Mouse (Mus musculus) lung, adult 2 months (tissue): ENCODE results near the gene Lrrc55. TPM values are rescaled to one million over a fixed set of nuclear protein-coding genes. Genes with fewer than 3 reads are reported as not detected.

Experiments used
- DNase-seq: peaks from one replicate; pipeline ENCODE4 v3.0.0; 2022
- H3K4me1 ChIP-seq: fragments of 200-500 bp; 2 replicates; pipeline ENCODE4 v1.6.1; 2011; ENCODE audit warnings: low read length; ENCODE audit not compliant: control insufficient read depth, insufficient read depth
- H3K4me3 ChIP-seq: fragments of 200-500 bp; replicated peaks from 2 replicates; pipeline ENCODE3; 2011; ENCODE audit warnings: low read depth, mild to moderate bottlenecking, control low read depth, low read length; ENCODE audit errors: extremely low read depth
- CTCF ChIP-seq: fragments of 200-500 bp; IDR thresholded peaks from 2 replicates; pipeline ENCODE4 v1.5.1; 2011; ENCODE audit warnings: mild to moderate bottlenecking, low read length, control low read depth; ENCODE audit not compliant: insufficient read depth
- POLR2A ChIP-seq: fragments of 200-500 bp; IDR thresholded peaks from 2 replicates; pipeline ENCODE4 v1.6.1; 2011; ENCODE audit warnings: low read depth, mild to moderate bottlenecking, control low read depth, low read length, borderline replicate concordance; ENCODE audit errors: extremely low read depth
- WGBS: fragments of 180-500 bp; shearing (Covaris S2); methylation state at CpG from one replicate; pipeline ENCODE4 v1.1.7; 2018; 5-methylcytosine and 5-hydroxymethylcytosine counted together
- polyA plus RNA-seq: library from polyadenylated mRNA; depleted of rRNA; stranded (reverse); fragments of >200 nt; gene quantifications from 2 replicates; pipeline ENCODE4 v1.2.3, GENCODE M21; 2012

Lrrc55 gene
- polyA plus RNA-seq, 1 experiment = 0.21 TPM

DNA sequence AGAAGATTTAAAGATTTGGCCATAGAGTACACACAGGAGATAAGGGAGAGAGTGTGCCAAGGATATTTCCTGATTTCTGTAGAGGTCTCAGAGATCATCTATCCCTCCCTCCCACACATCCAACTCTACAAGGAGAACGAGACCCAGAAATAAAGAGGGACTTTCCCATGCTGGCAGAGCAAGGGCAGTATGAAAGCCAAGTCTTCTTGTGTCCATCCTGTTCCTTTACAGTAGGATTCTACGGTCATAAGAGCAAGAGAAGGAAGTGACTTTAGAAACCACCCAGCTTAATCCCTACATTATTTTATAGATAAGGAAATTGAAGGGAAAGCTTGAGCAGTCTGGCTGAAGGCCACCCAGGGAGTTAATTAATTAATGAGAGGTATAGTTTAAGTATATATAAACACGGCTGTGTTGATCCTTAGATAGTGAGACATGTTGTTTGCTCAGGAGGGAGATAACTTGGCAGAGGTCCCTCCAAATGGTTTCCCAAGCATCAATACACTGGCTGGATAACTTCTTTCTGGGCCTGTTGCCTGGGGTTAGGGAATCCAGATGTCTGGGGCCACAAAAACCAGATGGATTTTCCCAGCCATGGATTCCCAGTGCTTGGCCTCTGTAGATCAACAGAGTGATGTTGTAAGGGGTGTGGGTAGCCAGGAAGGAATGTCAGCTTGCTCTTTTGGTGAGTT is 24.8 kb downstream of the Lrrc55 start:
- no peak for DNase-seq
- WGBS = 21% methylated on average over 3 of the region's 3 CpGs
- H3K4me3 ChIP-seq = no peak overlapping the region
- H3K4me1 ChIP-seq = peaks cover 7% of the 10 kb centered on the region
- no peak for TF ChIP-seq POLR2A

DNA sequence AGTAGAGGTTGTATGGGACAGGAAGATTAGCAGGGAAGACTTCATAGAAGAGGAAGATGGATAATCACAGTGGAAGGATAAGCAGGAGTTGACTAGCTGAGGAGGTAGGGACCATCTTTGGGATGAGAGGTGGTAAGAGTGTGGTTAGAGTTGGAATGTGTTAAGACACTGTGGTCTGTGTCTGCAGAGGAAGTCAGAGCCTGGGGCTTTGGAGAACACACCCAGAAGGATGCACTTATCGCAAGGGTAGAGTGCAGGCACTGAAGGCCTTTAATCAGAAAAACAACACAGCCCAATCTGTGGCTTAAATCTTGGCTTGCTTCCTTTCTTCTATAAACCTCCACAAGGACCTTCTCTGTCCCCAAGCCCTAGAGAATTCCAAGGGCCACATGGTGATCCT is 28.7 kb downstream of the Lrrc55 start:
- peaks cover 10% of the 10 kb centered on the region for H3K4me1 ChIP-seq
- DNase-seq = no peak
- no peak for TF ChIP-seq POLR2A
- TF ChIP-seq CTCF = no peak
- no peak overlapping the region for H3K4me3 ChIP-seq
- 48% methylated on average over 1 of the region's 1 CpGs for WGBS

DNA sequence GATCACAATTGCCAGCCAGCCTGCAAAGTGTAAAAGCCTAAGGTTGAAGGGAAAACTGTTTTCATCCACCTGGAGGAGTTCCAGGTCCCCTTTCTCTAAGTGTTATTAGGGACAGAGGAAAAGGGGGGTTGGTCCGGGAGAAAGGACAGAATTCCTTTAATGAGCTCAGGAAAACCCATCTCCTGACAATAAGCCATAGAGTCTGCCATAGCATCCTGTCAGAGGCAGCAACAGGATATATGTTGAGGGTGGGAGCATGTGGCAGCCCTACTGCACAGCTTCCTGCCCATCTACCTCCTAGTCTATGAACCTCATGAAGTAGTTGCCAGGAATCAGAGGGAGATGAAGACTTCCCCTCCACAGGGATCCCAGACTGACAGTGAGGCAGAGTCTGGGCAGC is 29.4 kb downstream of the Lrrc55 start:
- 38% methylated on average over 1 of the region's 1 CpGs for WGBS

DNA sequence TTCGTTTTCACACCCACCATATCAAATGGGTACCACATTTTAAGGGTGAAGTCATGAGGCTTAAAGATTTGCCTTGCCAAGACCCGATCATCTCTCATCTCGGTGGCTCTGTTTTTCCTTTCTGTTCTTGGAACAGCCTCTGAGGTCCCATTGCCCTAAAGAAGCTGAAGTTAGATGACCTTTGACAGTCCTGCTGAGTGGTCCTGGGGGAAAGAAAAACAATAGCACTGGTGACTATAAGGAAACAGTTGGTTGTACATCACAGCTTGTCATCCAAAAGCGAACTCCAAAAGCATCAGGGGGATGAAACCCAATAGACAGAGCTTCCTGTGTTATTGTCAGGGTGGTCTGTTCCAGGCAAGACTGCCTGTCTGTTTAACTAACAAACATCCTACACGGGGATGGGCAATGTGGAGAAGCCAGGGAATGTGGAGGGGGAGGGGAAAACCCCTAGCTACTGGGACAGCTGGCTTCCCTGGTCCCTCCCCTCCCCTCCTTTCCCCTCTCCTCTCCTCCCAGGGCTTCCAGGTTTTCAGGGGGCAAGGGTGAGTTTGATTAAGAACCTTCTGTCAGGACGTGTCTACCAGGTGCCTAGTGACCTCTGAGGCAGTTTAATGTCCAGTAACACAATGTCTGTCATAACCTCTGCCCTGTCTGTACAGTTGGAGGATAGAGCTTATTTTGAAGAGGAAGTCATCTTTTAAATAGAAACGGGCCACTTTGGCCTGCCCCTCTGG is 33.5 kb downstream of the Lrrc55 start:
- 27% methylated on average over 7 of the region's 7 CpGs for WGBS
- no peak for DNase-seq
- Histone ChIP-seq H3K4me3 (no peak overlapping the region), H3K4me1 (peaks cover 10% of the 10 kb centered on the region)
- no peak for TF ChIP-seq POLR2A
- no peak for TF ChIP-seq CTCF

More for the DNA sequence above, 29.4 kb downstream of the Lrrc55 start:
- no peak overlapping the region for H3K4me3 ChIP-seq
- TF ChIP-seq POLR2A = no peak
- TF ChIP-seq CTCF = no peak
- peaks cover 10% of the 10 kb centered on the region for H3K4me1 ChIP-seq
- DNase-seq = no peak

DNA sequence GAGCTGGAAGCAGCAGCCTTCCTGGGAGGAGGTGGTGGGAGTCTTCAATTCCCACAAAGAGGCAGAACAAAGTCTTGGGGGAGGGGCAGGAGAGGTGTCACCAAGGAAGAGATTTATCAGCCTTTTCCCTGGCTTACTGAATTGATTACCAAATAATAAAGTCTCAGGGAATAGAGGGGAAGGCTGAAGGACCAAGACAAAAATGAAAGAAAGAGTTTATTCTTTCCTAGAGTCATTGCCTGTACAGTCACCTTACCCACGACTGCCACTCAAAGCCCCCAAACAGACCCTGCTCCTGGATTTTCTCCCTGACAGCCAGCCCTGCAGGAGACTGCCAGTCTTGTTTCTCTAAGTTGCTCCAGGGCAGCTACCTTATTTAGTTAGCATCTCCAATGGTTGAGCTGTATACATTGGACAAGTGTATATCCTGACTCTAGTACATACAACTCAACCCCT is 35.3 kb downstream of the Lrrc55 start:
- 41% methylated on average over 1 of the region's 1 CpGs for WGBS
- Histone ChIP-seq H3K4me3 (no peak overlapping the region), H3K4me1 (peaks cover 3% of the 10 kb centered on the region)
- DNase-seq = no peak
- no peak for TF ChIP-seq CTCF
- TF ChIP-seq POLR2A = no peak

DNA sequence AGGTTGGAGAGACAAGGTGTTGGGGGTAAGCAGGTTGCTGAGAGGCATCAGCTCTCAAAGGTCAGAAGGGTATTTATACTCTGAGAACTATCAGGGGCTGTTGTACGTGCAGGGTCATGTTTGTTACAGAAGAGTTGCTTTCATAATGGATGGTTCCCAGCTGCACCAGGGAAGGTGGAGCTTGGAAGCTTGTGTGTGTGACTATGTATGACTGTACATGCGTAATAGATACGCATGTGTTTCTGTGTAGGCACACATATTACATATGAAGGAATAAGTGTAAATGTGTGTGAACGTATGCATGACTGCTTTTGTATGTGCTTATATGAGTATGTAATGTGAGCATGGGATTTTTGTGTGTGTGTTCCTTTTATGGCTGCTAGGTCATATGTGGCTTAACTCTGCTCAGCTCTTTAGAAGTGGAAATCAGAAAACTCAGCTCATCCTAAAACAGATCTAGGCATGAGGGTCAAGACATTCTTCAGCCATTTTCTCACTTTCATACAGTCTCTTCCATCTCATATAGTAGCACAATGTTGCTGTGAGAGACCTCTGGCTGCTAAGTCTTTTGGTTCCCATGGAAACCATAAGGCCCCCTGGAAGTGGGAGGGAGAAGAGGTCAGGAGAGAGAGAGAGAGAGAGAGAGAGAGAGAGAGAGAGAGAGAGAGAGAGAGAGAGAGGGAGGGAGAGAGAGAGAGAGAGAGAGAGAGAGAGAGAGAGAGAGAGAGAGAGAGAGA is 35.9 kb downstream of the Lrrc55 start:
- WGBS = 80% methylated on average over 4 of the region's 4 CpGs

DNA sequence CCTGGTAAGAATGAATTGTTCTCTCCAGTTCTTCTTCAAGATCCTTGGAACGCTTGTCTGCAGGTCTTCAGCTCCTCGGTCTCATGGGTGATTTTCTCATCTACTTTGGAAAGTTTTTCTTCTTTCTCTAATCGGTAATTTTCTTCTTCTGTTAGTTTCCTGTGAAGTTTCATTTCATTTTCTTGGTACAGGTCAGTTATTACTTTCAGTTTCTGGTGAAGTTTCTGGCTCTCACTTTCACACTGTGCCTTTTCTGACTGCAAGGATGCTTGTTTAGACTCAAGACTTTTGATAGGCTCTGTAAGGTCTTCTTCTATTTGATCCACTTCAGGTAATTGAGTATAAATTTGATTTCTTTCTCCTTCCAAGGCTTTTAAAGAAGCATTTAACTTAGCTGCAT is 39.6 kb downstream of the Lrrc55 start:
- H3K4me3 ChIP-seq = no peak overlapping the region
- WGBS = 80% methylated on average over 3 of the region's 3 CpGs
- TF ChIP-seq POLR2A (no peak), CTCF (no peak)
- no peak for DNase-seq
- no peaks in the 10 kb centered on the region for H3K4me1 ChIP-seq

More for the DNA sequence above, 35.9 kb downstream of the Lrrc55 start:
- no peak for DNase-seq
- no peak for TF ChIP-seq POLR2A
- TF ChIP-seq CTCF = no peak
- peaks cover 3% of the 10 kb centered on the region for H3K4me1 ChIP-seq
- no peak overlapping the region for H3K4me3 ChIP-seq

DNA sequence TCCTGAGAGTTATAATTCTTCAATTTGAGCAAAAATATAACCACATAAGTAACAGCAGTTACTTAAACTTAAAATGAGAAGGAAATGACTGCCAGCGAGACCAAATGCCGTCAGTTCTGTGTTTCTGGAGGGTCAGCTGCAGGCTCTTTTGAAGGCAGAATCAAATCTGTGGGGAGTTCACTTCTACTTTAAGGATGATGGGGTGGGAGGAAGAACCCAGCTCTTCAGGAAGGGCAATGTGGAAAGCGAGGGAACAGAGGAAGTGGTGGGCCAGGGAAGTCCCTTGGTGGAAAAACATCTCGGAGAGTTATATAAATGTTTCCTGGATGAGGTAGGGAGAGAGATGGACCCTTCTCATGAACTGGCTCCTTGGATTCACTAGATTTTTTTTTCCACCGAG is 40.9 kb downstream of the Lrrc55 start:
- 64% methylated on average over 5 of the region's 5 CpGs for WGBS
- TF ChIP-seq POLR2A (no peak), CTCF (no peak)
- H3K4me3 ChIP-seq = no peak overlapping the region

DNA sequence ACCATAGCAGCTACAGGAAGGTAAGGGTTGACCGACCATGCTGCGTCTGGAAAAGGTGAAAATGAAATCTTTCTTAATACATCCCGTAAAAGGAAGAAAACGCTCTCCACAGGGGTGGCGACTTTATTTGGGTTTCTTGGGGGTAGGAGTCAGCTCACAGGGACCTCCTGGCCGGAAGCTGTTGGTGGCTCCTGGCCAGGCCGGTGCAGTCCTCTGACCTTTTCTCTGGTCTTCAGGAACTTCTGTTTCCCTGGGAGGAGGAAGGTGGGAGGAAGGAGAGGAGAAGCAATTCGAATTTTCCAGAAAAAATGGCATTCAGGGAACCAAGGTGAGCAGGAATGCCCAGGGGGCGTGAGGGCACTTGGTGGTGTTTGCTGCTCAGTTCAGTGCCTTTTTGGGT is 41.7 kb downstream of the Lrrc55 start:
- no peak for TF ChIP-seq POLR2A
- Histone ChIP-seq H3K4me3 (no peak overlapping the region), H3K4me1 (no peaks in the 10 kb centered on the region)
- no peak for DNase-seq
- 80% methylated on average over 9 of the region's 9 CpGs for WGBS

More for the DNA sequence above, 40.9 kb downstream of the Lrrc55 start:
- no peaks in the 10 kb centered on the region for H3K4me1 ChIP-seq
- DNase-seq = no peak
